Mouse (Mus musculus): Measurements from ENCODE around the gene Utp4. TPM values are rescaled to one million over a fixed set of nuclear protein-coding genes. Genes with fewer than 3 reads are reported as not detected.

The Utp4 gene
- polyA plus RNA-seq, 1 experiment, result 46.9 TPM

- TF ChIP-seq CTCF (IDR thresholded peaks at IDR 0.05; ENCODE audit: borderline replicate concordance, insufficient read depth, low read length) (no peak), POLR2A (IDR thresholded peaks at IDR 0.05; ENCODE audit: low read depth, low read length) (no peak)
- H3K4me1 ChIP-seq (ENCODE audit: control insufficient read depth, insufficient read depth, low read length), result peaks cover 5% of the 10 kb centered on the region
- no peak overlapping the region for H3K27ac ChIP-seq (ENCODE audit: insufficient read depth, low read length)
- H3K4me3 ChIP-seq (ENCODE audit: insufficient read depth, low read length), result no peak overlapping the region
Observed at GRCm38 (mm10) chr8:106899473-106899872, 6.0 kb downstream of the Utp4 start.

- H3K4me3 ChIP-seq (ENCODE audit: insufficient read depth, low read length), result no peak overlapping the region
- TF ChIP-seq POLR2A (IDR thresholded peaks at IDR 0.05; ENCODE audit: low read depth, low read length), result no peak
- peak; percentile 57; the same call in 1 of the 2 replicates for TF ChIP-seq CTCF (IDR thresholded peaks at IDR 0.05; ENCODE audit: borderline replicate concordance, insufficient read depth, low read length)
- no peak overlapping the region for H3K27ac ChIP-seq (ENCODE audit: insufficient read depth, low read length)
- no peaks in the 10 kb centered on the region for H3K4me1 ChIP-seq (ENCODE audit: control insufficient read depth, insufficient read depth, low read length)
Observed at GRCm38 (mm10) chr8:106905727-106906480, 12.5 kb downstream of the Utp4 start.

DNA sequence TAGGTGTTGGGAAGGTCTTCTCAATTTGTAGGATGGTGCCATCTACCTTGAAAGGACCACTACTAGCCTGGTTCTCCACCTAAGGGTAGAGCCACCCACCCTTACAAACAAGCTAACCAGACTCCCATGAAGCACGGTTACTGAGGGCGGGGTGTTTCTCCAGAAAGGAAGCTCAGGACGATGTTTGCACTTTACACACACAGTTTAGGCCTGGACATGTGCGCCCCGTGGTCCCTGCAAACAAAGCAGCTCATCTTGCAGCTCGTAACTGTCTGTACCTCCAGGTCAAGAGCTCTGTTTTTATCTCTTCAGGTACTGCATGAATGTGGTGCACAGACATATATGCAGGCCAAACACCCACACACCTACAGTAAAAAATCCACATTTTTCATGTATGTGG lies 13.2 kb downstream of the Utp4 start:
- no peak overlapping the region for H3K4me3 ChIP-seq (ENCODE audit: insufficient read depth, low read length)
- no peak overlapping the region for H3K27ac ChIP-seq (ENCODE audit: insufficient read depth, low read length)
- TF ChIP-seq CTCF (IDR thresholded peaks at IDR 0.05; ENCODE audit: borderline replicate concordance, insufficient read depth, low read length), result no peak
- no peak for TF ChIP-seq POLR2A (IDR thresholded peaks at IDR 0.05; ENCODE audit: low read depth, low read length)
- no peaks in the 10 kb centered on the region for H3K4me1 ChIP-seq (ENCODE audit: control insufficient read depth, insufficient read depth, low read length)

DNA sequence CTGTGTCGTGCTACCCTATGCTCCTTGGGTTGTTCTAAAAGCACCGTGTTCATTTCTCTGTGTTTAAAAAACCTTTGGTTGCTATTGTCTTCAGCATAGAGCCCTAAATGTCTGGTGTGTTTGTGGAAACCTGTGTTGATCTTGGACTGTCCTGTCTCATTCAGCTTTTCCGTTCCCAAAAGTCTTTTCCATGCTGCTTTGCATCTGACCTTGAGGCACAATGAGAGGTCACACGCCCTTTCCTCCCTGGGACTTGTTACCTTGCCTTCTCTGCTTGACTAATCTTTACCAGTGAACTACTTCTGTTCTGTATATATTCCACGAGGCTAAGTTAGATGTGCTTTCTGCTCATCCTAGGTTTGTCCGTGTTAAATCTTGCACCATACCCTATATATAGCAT lies 14.0 kb downstream of the Utp4 start:
- Histone ChIP-seq H3K4me1 (ENCODE audit: control insufficient read depth, insufficient read depth, low read length) (no peaks in the 10 kb centered on the region), H3K4me3 (ENCODE audit: insufficient read depth, low read length) (no peak overlapping the region), H3K27ac (ENCODE audit: insufficient read depth, low read length) (no peak overlapping the region)
- TF ChIP-seq POLR2A (IDR thresholded peaks at IDR 0.05; ENCODE audit: low read depth, low read length) (no peak), CTCF (IDR thresholded peaks at IDR 0.05; ENCODE audit: borderline replicate concordance, insufficient read depth, low read length) (no peak)

DNA sequence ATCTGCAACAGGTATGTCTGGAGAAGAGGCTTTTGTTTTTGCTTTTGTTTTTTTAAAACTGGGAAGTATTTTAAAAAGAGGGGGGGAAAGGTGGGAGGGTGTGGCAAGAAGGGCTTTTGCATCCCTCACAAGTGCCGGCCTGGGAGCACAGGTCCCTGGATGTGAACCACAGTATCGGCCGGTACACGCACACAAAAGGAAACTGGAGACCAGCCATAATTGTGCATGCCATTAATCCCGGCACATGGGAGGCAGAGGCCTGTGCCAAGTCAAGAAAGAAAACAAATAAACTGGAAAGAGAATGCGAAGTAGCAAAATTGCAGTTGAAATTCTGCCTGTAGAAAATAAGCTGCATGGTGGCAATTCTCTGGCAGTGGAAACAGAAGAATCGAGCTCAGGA lies 14.9 kb downstream of the Utp4 start:
- no peak overlapping the region for H3K27ac ChIP-seq (ENCODE audit: insufficient read depth, low read length)
- H3K4me3 ChIP-seq (ENCODE audit: insufficient read depth, low read length), result no peak overlapping the region
- no peaks in the 10 kb centered on the region for H3K4me1 ChIP-seq (ENCODE audit: control insufficient read depth, insufficient read depth, low read length)
- TF ChIP-seq CTCF (IDR thresholded peaks at IDR 0.05; ENCODE audit: borderline replicate concordance, insufficient read depth, low read length) (no peak), POLR2A (IDR thresholded peaks at IDR 0.05; ENCODE audit: low read depth, low read length) (no peak)

GRCm38 (mm10) chr8:106913631-106914030 lies 20.2 kb downstream of the Utp4 start:
- no peak overlapping the region for H3K4me3 ChIP-seq (ENCODE audit: insufficient read depth, low read length)
- TF ChIP-seq POLR2A (IDR thresholded peaks at IDR 0.05; ENCODE audit: low read depth, low read length), result no peak
- no peak for TF ChIP-seq CTCF (IDR thresholded peaks at IDR 0.05; ENCODE audit: borderline replicate concordance, insufficient read depth, low read length)
- H3K4me1 ChIP-seq (ENCODE audit: control insufficient read depth, insufficient read depth, low read length), result no peaks in the 10 kb centered on the region
- no peak overlapping the region for H3K27ac ChIP-seq (ENCODE audit: insufficient read depth, low read length)

GRCm38 (mm10) chr8:106919721-106920394 lies 26.4 kb downstream of the Utp4 start:
- peaks cover 3% of the 10 kb centered on the region; the same call in 1 of the 2 replicates for H3K4me1 ChIP-seq (ENCODE audit: control insufficient read depth, insufficient read depth, low read length)
- TF ChIP-seq POLR2A (IDR thresholded peaks at IDR 0.05; ENCODE audit: low read depth, low read length), result no peak
- TF ChIP-seq CTCF (IDR thresholded peaks at IDR 0.05; ENCODE audit: borderline replicate concordance, insufficient read depth, low read length), result no peak
- no peak overlapping the region for H3K27ac ChIP-seq (ENCODE audit: insufficient read depth, low read length)
- no peak overlapping the region for H3K4me3 ChIP-seq (ENCODE audit: insufficient read depth, low read length)

DNA sequence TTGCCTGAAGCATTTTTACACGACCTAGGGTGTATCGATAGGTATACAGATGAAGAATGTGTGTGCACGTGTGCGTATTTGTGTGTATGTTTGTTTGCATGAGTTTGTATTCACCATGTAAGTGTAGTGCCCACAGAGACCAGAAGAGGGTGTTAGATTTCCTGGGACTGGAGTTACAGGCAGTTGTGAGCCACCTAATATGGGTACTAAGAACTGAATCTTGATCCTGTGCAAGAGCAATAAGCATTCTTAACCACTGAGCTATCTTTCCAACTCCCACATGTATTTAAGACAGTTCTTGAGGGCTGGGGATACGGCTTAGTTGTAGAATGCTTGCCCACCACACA lies 26.9 kb downstream of the Utp4 start:
- H3K4me1 ChIP-seq (ENCODE audit: control insufficient read depth, insufficient read depth, low read length), result peaks cover 3% of the 10 kb centered on the region; the same call in 1 of the 2 replicates
- TF ChIP-seq POLR2A (IDR thresholded peaks at IDR 0.05; ENCODE audit: low read depth, low read length) (no peak), CTCF (IDR thresholded peaks at IDR 0.05; ENCODE audit: borderline replicate concordance, insufficient read depth, low read length) (no peak)
- H3K27ac ChIP-seq (ENCODE audit: insufficient read depth, low read length), result no peak overlapping the region
- no peak overlapping the region for H3K4me3 ChIP-seq (ENCODE audit: insufficient read depth, low read length)

DNA sequence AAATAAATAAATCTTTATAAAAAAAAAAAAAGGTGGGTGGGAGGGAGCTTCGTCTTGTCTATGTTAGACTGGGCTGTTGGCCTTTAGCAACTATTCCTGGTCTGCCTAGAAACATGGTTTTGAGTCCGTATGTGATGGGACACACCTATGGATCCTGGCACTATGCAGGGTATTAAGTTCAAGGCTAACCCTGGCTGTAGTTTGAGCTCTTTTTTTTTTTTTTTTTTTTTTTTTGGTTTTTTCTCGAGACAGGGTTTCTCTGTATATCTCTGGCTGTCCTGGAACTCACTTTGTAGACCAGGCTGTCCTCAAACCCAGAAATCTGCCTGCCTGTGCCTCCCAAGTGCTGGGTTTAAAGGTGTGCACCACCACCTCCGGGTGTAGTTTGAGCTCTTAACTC lies 30.6 kb downstream of the Utp4 start:
- H3K27ac ChIP-seq (ENCODE audit: insufficient read depth, low read length), result peak overlapping the region; percentile 70
- TF ChIP-seq POLR2A (IDR thresholded peaks at IDR 0.05; ENCODE audit: low read depth, low read length) (no peak), CTCF (IDR thresholded peaks at IDR 0.05; ENCODE audit: borderline replicate concordance, insufficient read depth, low read length) (no peak)
- H3K4me3 ChIP-seq (ENCODE audit: insufficient read depth, low read length), result no peak overlapping the region
- H3K4me1 ChIP-seq (ENCODE audit: control insufficient read depth, insufficient read depth, low read length), result peaks cover 3% of the 10 kb centered on the region; the same call in 1 of the 2 replicates

GRCm38 (mm10) chr8:106924904-106925349 lies 31.5 kb downstream of the Utp4 start:
- peak overlapping the region; percentile 70 for H3K27ac ChIP-seq (ENCODE audit: insufficient read depth, low read length)
- TF ChIP-seq CTCF (IDR thresholded peaks at IDR 0.05; ENCODE audit: borderline replicate concordance, insufficient read depth, low read length) (no peak), POLR2A (IDR thresholded peaks at IDR 0.05; ENCODE audit: low read depth, low read length) (no peak)
- H3K4me1 ChIP-seq (ENCODE audit: control insufficient read depth, insufficient read depth, low read length), result peaks cover 3% of the 10 kb centered on the region; the same call in 1 of the 2 replicates
- H3K4me3 ChIP-seq (ENCODE audit: insufficient read depth, low read length), result no peak overlapping the region

Data from embryonic fibroblast, embryonic 13.5 days (primary cell).